Mouse (Mus musculus) embryonic fibroblast, embryonic 13.5 days (primary cell): Measurements from ENCODE around the gene Ggt5.

Source experiments
- CTCF ChIP-seq: IDR thresholded peaks from 2 replicates; pipeline ENCODE4 v1.5.1; 2011; ENCODE audit warnings: mild to moderate bottlenecking, control low read depth, low read length, moderate library complexity, borderline replicate concordance; ENCODE audit not compliant: insufficient read depth
- POLR2A ChIP-seq: IDR thresholded peaks from 2 replicates; pipeline ENCODE4 v1.6.1; 2011; ENCODE audit warnings: low read depth, mild to moderate bottlenecking, control low read depth, low read length, moderate library complexity

DNA sequence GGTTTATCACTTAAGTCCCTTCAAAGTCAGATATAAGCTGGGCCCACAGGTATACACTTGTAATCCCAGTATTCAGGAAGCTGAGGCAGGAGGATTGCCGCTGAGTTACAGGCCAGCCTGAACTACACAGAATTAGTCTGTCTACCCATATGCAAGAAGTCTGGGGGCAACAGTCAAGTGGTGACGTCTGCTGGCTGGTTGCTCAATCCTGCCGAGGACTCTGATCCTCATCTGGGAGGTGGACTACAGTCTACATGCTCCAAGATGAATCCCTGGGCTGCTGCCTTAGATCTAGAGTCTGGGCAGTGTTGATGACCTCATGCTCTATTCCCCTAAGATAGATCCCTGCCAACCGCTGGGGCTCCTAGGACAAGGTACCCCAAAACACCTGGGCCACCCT lies 64.9 kb downstream of the Ggt5 start:
- no peak for TF ChIP-seq POLR2A
- TF ChIP-seq CTCF: no peak
